Mouse (Mus musculus): ENCODE data around the gene Clasp2. TPM values are rescaled to one million over a fixed set of nuclear protein-coding genes. Genes with fewer than 3 reads are reported as not detected.
"Not testable (repeated sequence)": the region's sequence is repeated elsewhere in the genome, so short reads cannot be mapped to it uniquely, and the experiment has no call there.

The Clasp2 gene
- polyA plus RNA-seq, 1 experiment from 2014 or later: 111 TPM

DNA sequence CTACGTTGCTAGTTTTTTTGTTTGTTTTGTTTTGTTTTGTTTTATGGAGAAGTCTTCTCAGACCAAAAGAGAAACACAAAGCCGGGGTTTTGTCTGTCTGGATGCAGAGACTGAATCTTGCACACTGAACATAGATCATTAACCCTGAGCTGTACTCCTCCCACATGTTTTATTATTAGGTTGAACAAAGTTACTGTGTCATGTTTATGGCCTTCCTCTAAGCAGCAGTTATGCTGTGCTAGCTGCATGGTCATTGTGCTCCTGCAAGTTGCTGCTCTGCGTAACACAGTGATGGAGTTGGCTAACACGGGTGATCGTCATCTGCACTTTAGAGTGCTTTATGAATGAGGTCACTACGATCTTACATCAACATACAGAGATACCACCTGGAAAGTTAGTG is 21.1 kb downstream of the Clasp2 start:
- H3K9ac ChIP-seq: no peak overlapping the region
- no peaks in the 10 kb centered on the region for H3K4me1 ChIP-seq (replicated peaks)
- H3K27me3 ChIP-seq: no peaks in the 10 kb centered on the region
- H3K9me3 ChIP-seq: no peaks in the 10 kb centered on the region
- no peak for ATAC-seq (ENCODE audit: low read depth)
- no peak overlapping the region for H3K27ac ChIP-seq (replicated peaks)
- H3K4me3 ChIP-seq: no peak overlapping the region
- H3K36me3 ChIP-seq: no peaks in the 10 kb centered on the region; the same call in 1 of the 2 replicates
- 88% methylated on average over 6 of the region's 6 CpGs for WGBS
- H3K4me2 ChIP-seq: no peak overlapping the region

DNA sequence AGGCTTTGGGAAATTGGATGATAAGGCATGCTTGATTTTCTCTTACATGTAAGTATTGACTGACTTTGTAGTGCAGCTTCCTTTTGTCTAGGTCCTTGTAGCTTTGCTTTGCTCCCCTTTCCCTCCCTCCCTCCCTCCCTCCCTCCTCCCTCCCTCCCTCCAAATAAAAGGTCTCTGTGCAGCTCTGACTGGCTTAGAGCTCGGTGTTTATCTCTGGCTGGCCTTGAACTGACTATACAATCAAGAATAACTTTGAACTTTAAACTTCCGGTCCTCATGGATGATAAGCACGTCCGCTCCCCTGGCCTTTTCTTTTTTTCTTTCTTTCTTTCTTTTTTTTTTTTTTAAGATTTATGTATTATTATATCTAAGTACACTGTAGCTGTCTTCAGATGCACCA is 21.9 kb downstream of the Clasp2 start:
- no peak overlapping the region for H3K4me3 ChIP-seq
- H3K27me3 ChIP-seq: no peaks in the 10 kb centered on the region
- no peak overlapping the region for H3K27ac ChIP-seq (replicated peaks)
- H3K4me2 ChIP-seq: no peak overlapping the region
- H3K9ac ChIP-seq: no peak overlapping the region
- 93% methylated on average over 3 of the region's 4 CpGs for WGBS
- H3K9me3 ChIP-seq: no peaks in the 10 kb centered on the region
- no peak for ATAC-seq (ENCODE audit: low read depth)
- H3K36me3 ChIP-seq: no peaks in the 10 kb centered on the region; the same call in 1 of the 2 replicates
- H3K4me1 ChIP-seq (replicated peaks): no peaks in the 10 kb centered on the region

DNA sequence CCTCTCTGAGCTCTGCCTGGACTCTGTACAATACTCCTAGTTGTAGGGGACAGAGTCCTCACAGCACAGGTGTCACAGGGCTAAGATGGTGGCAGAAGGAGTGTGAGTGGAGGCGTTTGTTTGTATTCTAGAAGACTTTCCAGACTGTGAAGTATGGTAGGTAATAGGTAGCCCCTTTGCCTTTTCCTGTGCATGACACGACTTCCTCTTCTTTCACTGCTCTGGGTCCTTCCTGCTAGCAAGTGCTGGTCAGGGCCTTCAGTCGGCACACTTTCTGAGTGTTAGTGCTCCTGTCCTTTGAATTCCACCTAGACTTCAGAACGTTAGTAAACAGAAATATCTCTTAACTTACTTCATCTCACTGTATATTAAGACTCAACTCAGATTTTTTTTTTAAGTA is 29.4 kb downstream of the Clasp2 start:
- no peak for ATAC-seq (ENCODE audit: low read depth)
- H3K9ac ChIP-seq: no peak overlapping the region
- no peaks in the 10 kb centered on the region for H3K36me3 ChIP-seq
- WGBS: 84% methylated on average over 4 of the region's 4 CpGs
- H3K4me3 ChIP-seq: no peak overlapping the region
- H3K4me2 ChIP-seq: no peak overlapping the region
- no peak overlapping the region for H3K27ac ChIP-seq (replicated peaks)
- no peaks in the 10 kb centered on the region for H3K9me3 ChIP-seq
- no peaks in the 10 kb centered on the region for H3K27me3 ChIP-seq
- no peaks in the 10 kb centered on the region for H3K4me1 ChIP-seq (replicated peaks)

DNA sequence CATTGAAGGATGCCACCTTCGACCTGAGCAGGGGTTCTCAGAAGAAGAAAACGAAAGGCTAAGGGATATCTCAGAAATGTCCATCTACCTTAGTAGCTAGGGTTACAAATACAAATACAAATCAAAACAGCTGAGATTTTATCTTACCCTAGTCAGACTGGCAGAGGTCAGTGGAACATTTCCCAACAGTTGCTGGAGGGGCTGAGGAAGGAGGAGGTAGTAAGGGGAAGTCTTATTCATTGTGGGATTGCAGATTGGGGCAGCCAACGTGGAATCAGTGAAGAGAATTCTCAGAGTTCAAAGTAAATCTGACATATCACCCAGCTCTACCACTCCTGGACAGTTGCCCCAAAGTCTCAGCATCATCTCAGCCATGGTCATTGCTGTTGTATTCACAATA is 39.6 kb downstream of the Clasp2 start:
- Histone ChIP-seq H3K36me3 (no peaks in the 10 kb centered on the region), H3K4me3 (no peak overlapping the region), H3K4me1 (replicated peaks) (peaks cover 11% of the 10 kb centered on the region; the same call in 1 of the 2 replicates), H3K27me3 (no peaks in the 10 kb centered on the region), H3K4me2 (no peak overlapping the region), H3K9ac (no peak overlapping the region), H3K27ac (replicated peaks) (no peak overlapping the region), H3K9me3 (no peaks in the 10 kb centered on the region)
- WGBS: 92% methylated on average over 3 of the region's 3 CpGs
- no peak for ATAC-seq (ENCODE audit: low read depth)

DNA sequence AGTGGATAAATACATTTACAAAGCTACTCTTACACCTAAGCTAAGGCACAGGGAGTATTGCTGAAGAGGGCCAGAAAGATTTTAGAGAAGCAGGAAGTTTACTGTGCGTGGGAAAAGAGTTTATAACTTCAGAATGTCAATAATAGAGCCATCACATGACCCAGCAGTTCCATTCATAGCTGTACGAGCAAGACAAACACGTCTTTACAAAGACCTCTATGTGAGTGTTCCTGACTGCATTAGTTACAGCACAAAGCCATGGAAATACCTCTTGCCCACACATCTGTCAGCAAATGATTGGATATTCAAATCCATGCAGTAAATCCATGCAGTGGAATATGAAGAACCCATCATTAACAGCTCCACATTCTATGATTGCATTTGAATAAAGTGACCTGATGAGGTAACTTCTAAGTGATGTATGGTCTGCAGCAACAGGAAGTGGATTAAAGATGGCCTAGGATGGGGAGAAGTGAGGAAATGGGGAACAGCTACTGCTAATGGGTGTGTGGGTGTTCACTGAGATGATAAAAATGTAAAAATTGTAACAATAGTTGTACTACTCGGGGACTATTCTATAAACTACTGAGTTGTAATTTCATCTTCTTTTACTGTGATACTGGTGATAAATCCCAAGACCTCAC is 41.2 kb downstream of the Clasp2 start:
- no peak for ATAC-seq (ENCODE audit: low read depth)
- H3K9me3 ChIP-seq: no peaks in the 10 kb centered on the region
- no peaks in the 10 kb centered on the region for H3K36me3 ChIP-seq
- H3K4me2 ChIP-seq: no peak overlapping the region
- WGBS: 41% methylated on average over 4 of the region's 4 CpGs
- no peak overlapping the region for H3K4me3 ChIP-seq
- no peaks in the 10 kb centered on the region for H3K27me3 ChIP-seq
- H3K27ac ChIP-seq (replicated peaks): no peak overlapping the region
- no peak overlapping the region for H3K9ac ChIP-seq
- H3K4me1 ChIP-seq (replicated peaks): peaks cover 11% of the 10 kb centered on the region; the same call in 1 of the 2 replicates

DNA sequence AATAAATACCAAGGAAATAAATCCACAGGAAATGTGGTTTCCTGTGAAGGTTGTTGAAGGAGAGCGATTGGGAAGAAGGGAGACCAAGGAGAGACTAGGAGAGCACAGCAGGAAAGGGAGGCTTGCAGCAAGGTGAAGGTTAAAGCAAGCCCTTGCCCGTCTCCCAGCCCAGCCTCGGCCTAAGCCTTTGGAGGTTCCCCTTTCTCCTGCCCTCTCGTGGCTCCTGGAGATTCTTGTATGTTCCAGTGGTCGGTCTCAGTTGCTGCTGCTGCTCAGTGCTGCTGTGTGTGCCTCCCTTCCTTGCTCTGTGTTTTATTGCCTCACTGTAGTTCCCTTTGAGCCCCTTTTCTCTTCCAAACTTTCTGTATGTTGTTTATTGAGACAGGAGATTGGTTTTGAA is 42.4 kb downstream of the Clasp2 start:
- ATAC-seq (ENCODE audit: low read depth): no peak
- no peak overlapping the region for H3K4me2 ChIP-seq
- no peaks in the 10 kb centered on the region for H3K36me3 ChIP-seq

DNA sequence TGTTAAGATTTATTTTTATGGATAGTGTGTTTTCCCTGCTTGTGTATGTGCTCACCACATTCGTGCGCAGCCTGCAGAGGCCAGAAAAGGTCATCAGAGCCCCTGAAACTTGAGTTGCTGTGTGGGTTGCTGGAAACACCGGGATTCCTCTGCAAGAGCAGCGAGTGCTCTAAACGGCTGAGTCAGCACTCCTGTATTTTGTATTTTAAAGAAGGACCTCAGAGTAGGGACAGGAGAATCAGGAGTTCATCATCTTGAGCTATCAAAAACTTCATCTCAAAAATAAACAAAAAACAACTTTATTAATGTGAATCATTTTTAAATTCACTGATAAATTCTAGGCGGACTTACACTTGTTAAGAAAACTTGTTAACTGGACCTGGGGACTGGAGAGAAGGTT is 48.0 kb downstream of the Clasp2 start:
- not testable (repeated sequence) for H3K9ac ChIP-seq; H3K36me3 ChIP-seq; H3K4me3 ChIP-seq; H3K27me3 ChIP-seq; H3K9me3 ChIP-seq; H3K4me2 ChIP-seq; H3K27ac ChIP-seq (replicated peaks); ATAC-seq (ENCODE audit: low read depth)
- peaks cover 19% of the 10 kb centered on the region for H3K4me1 ChIP-seq (replicated peaks)
- WGBS: 63% methylated on average over 6 of the region's 6 CpGs

More for the DNA sequence above, 42.4 kb downstream of the Clasp2 start:
- H3K27me3 ChIP-seq: no peaks in the 10 kb centered on the region
- WGBS: 77% methylated on average over 5 of the region's 5 CpGs
- H3K4me1 ChIP-seq (replicated peaks): peaks cover 11% of the 10 kb centered on the region; the same call in 1 of the 2 replicates
- no peak overlapping the region for H3K4me3 ChIP-seq
- H3K9me3 ChIP-seq: no peaks in the 10 kb centered on the region
- H3K9ac ChIP-seq: no peak overlapping the region
- no peak overlapping the region for H3K27ac ChIP-seq (replicated peaks)

DNA sequence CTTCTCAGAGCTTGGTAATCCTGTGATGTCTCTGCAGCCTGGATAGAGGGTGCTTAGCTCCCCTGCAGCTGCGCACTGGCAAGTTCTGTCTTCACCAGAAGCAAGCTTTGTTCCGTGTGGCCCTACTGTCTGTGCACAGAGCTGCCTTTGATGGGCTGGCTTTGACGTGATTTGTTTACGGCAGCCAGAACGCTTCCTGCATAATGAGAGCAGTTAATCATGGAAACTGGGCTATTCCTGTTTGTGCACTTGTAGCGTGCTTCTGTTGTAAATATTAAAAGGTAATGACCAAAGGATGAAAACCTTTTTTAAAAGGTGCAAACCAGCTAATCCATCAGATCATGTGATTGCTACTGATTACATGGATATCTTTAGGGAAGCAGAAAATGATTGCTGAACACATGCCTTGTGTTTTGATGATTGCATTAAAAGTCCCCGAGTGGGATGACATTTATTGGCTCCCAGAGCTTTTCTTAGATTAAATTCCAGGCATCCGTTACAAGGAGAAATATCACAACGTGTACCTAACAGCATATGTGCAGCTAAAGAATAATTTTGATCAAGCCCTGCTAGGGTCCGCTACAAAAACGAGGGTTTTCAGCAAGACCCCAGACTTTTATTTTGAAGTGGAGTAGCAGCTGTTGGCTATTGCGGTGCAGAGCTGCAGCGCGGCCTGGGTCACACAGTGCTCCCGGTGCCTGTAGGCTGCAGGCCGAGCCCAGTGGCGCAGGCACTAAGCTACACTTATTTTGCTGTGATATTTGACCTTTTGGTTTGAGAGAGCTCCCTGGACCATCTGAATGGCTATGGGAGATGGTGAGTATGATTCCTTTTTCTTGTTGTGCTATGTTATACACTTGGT is 51.6 kb downstream of the Clasp2 start:
- peak; percentile 99 for ATAC-seq (ENCODE audit: low read depth)
- peak overlapping the region; percentile 94 for H3K27ac ChIP-seq (replicated peaks)
- peaks cover 41% of the 10 kb centered on the region for H3K4me1 ChIP-seq (replicated peaks)
- peak overlapping the region; percentile 46 for H3K4me3 ChIP-seq
- H3K27me3 ChIP-seq: no peaks in the 10 kb centered on the region
- no peaks in the 10 kb centered on the region for H3K9me3 ChIP-seq
- no peaks in the 10 kb centered on the region for H3K36me3 ChIP-seq
- H3K4me2 ChIP-seq: peak overlapping the region; percentile 71
- under 1% methylated on average over 17 of the region's 17 CpGs for WGBS
- peak overlapping the region; percentile 75 for H3K9ac ChIP-seq

DNA sequence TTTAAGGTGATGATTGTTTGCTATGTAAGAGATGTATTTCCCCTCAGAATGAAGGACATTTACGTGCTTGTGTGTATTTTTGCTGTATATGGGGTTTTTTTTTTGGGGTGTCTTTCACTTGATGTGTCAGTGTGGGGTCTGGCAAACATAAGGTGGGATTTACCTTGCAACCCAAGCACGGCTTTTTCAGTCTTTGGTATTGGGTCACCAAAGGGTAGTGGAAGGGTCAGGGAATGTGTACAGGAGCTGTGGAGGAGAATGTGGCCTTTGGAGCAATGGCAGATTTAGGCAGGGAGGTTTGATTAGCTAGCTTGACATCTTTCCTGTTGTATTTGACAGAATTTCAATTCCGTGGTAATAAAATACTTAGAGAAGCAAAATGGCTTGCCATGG is 52.2 kb downstream of the Clasp2 start:
- H3K27me3 ChIP-seq: no peaks in the 10 kb centered on the region
- peaks cover 42% of the 10 kb centered on the region for H3K4me1 ChIP-seq (replicated peaks)
- H3K27ac ChIP-seq (replicated peaks): peak overlapping the region; percentile 94
- WGBS: 19% methylated on average over 3 of the region's 3 CpGs
- peak overlapping the region; percentile 75 for H3K9ac ChIP-seq
- H3K4me3 ChIP-seq: peak overlapping the region; percentile 46
- no peak for ATAC-seq (ENCODE audit: low read depth)
- H3K9me3 ChIP-seq: no peaks in the 10 kb centered on the region
- peak overlapping the region; percentile 71 for H3K4me2 ChIP-seq
- no peaks in the 10 kb centered on the region for H3K36me3 ChIP-seq

DNA sequence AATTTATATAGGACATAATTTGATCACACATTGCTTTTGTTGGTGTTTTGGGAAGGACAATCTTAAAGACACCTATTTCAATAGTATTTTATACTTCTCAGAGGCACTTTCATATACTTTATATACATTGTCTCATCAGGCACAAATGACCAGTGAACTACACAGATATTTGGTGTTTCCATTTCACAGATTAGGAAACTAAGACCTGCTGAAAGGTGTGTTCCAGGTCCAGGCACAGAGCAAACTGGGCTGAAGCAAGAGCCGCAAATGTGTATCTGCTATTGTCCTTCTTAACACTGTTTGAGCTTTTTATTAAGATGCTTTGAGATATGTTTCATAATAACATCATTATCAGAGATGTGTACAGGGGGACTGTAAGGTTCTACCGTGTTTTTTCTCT is 52.7 kb downstream of the Clasp2 start:
- H3K27me3 ChIP-seq: no peaks in the 10 kb centered on the region
- 70% methylated on average over 2 of the region's 2 CpGs for WGBS
- H3K27ac ChIP-seq (replicated peaks): peak overlapping the region; percentile 94; the same call in 1 of the 2 replicates
- no peaks in the 10 kb centered on the region for H3K9me3 ChIP-seq
- peak overlapping the region; percentile 75 for H3K9ac ChIP-seq
- no peak for ATAC-seq (ENCODE audit: low read depth)
- peak overlapping the region; percentile 46 for H3K4me3 ChIP-seq
- peaks cover 46% of the 10 kb centered on the region for H3K4me1 ChIP-seq (replicated peaks)
- H3K4me2 ChIP-seq: peak overlapping the region; percentile 71
- H3K36me3 ChIP-seq: no peaks in the 10 kb centered on the region

DNA sequence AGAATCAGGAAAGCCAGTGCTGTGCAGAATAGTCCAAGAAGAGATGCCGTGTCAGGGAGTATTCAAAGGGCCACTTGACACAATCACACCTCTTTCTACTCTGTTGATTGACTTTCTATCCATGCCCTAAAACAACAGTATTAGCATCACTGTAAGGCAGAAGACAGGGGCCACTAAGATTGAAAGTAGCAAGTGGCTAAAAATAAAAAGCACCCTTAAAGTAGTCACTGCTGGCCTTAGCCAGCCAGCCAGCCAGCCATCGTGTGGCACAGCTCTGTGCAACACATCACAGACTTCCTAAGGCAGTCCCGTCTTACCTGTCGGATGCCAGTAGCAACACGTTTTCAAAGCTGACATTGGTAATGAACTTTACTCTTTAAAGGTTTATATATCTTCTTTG is 55.9 kb downstream of the Clasp2 start:
- WGBS: 83% methylated on average over 5 of the region's 5 CpGs

DNA sequence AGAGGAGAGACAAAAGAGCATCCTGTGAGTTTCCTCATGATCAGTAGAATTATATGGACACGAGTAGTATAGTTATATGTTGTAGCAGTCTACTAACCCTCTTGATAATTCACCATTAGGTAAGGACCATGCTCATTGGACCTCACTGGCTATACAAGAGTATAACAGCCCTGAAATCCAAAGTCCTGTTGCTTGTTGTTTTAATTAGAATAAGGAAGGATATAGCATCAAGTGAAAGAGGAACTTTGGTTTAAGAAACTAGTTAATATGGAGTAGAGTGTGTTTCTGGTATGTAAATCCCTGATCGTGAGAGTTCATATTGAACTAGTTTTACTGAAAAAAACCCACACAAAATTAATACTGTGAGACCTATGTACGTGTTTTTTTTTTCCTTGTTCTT is 59.4 kb downstream of the Clasp2 start:
- Histone ChIP-seq H3K9me3 (no peaks in the 10 kb centered on the region), H3K9ac (no peak overlapping the region), H3K27me3 (no peaks in the 10 kb centered on the region), H3K36me3 (no peaks in the 10 kb centered on the region), H3K27ac (replicated peaks) (no peak overlapping the region), H3K4me3 (no peak overlapping the region), H3K4me1 (replicated peaks) (peaks cover 27% of the 10 kb centered on the region), H3K4me2 (no peak overlapping the region)
- ATAC-seq (ENCODE audit: low read depth): no peak
- WGBS: 95% methylated on average over 3 of the region's 3 CpGs

More for the DNA sequence above, 55.9 kb downstream of the Clasp2 start:
- Histone ChIP-seq H3K4me2 (no peak overlapping the region), H3K4me1 (replicated peaks) (peaks cover 40% of the 10 kb centered on the region), H3K4me3 (no peak overlapping the region), H3K9me3 (no peaks in the 10 kb centered on the region), H3K9ac (no peak overlapping the region), H3K27me3 (no peaks in the 10 kb centered on the region), H3K27ac (replicated peaks) (no peak overlapping the region), H3K36me3 (no peaks in the 10 kb centered on the region)
- ATAC-seq (ENCODE audit: low read depth): no peak

Measured in neural tube, embryonic 13.5 days (tissue).